Mouse (Mus musculus) bone marrow macrophage, adult 2 months (primary cell): ENCODE results near the gene Tmprss3. TPM values are rescaled to one million over a fixed set of nuclear protein-coding genes. Genes with fewer than 3 reads are reported as not detected.

Experiments
- H3K27ac ChIP-seq: 2 replicates; pipeline ENCODE4 v1.5.1; 2012; ENCODE audit warnings: low read depth, low read length; ENCODE audit not compliant: insufficient read depth
- H3K4me1 ChIP-seq: 2 replicates; pipeline ENCODE4 v1.6.1; 2012; ENCODE audit warnings: low read length; ENCODE audit not compliant: control insufficient read depth, insufficient read depth
- H3K4me3 ChIP-seq: 2 replicates; pipeline ENCODE4 v1.5.1; 2012; ENCODE audit warnings: mild to moderate bottlenecking, low read length, moderate library complexity; ENCODE audit not compliant: insufficient read depth
- CTCF ChIP-seq: IDR thresholded peaks from 2 replicates; pipeline ENCODE4 v1.5.1; 2012; ENCODE audit warnings: low read depth, mild to moderate bottlenecking, low read length, moderate library complexity
- POLR2A ChIP-seq: IDR thresholded peaks from 2 replicates; pipeline ENCODE4 v1.6.1; 2012; ENCODE audit warnings: mild to moderate bottlenecking, low read depth, low read length, borderline replicate concordance
- polyA plus RNA-seq: library from polyadenylated mRNA; stranded (reverse); fragments of >200 nt; gene quantifications from 2 replicates; pipeline ENCODE4 v1.2.4, GENCODE M21; 2012; ENCODE audit not compliant: missing spikeins, insufficient read depth, insufficient read length

The Tmprss3 gene
- polyA plus RNA-seq, 1 experiment = not detected

DNA sequence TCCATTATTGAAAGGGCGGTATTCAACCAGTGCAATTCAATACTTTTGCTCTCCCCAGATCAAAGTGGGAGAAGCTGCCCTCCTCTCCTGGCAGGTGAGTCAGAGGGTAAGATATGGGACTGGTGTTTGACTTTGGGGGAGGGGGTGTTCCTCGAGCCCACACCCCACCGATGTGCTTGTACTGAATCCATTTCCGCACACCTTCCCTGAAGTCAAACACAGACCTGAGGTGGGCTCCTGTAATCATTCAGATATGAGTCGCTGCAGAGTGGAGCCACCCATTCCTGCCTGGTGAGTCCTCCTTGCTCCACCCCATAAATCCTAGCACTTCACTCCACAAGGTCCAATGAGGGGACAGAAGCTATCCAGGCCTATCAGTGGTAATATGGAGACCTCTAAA, 29.0 kb downstream of the Tmprss3 start:
- H3K27ac ChIP-seq = no peak overlapping the region
- TF ChIP-seq CTCF = no peak
- TF ChIP-seq POLR2A = no peak
- no peak overlapping the region for H3K4me3 ChIP-seq
- no peaks in the 10 kb centered on the region for H3K4me1 ChIP-seq

DNA sequence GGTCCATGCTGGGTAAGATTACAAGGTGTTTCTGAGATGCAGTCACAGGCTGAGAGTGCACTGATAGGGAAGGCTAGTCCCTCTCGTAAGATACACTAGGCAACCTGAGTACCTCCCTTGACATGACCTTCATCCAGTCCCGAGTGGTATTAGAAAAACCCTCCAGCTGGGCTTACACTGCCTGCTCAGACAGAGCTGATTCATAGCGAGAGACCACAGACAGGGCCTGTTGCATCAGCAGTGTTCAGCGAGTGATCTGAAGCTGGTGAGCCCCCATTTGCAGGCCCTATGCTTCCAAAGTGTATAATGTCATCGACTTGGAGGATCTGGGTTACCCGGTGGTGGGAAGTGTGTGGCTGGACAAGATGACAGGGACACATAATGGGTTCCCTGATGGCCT, 33.6 kb downstream of the Tmprss3 start, which contains the start of gene Tff1:
TSS of gene Tff1 (minus strand) at position 151 of the 400 bp plus-strand sequence.
- Histone ChIP-seq H3K4me1 (no peaks in the 10 kb centered on the region), H3K27ac (no peak within 1 kb of the TSS), H3K4me3 (no peak within 1 kb of the TSS)
- TF ChIP-seq CTCF (no peak), POLR2A (no peak)

DNA sequence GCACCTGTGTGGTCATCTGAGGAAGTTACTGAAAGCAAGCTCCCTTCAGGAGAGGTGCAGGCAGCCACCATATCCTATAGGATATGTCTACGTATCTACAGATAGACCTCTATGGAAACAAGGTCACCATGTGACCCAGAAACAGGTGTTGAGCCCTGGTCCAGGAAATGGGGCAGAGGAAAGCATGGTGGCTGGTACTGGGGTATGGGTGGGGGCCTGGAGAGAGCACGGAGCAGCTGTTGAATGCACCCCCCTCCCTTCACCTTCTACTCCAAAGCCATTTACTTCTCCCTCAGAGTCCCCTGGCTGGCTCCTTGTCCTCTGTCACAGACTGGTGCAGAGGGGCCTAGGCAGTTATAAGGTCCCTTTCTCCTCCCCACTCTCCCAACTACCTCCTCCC, 35.0 kb downstream of the Tmprss3 start:
- TF ChIP-seq CTCF = no peak
- no peak for TF ChIP-seq POLR2A
- Histone ChIP-seq H3K4me3 (no peak overlapping the region), H3K4me1 (no peaks in the 10 kb centered on the region), H3K27ac (no peak overlapping the region)

DNA sequence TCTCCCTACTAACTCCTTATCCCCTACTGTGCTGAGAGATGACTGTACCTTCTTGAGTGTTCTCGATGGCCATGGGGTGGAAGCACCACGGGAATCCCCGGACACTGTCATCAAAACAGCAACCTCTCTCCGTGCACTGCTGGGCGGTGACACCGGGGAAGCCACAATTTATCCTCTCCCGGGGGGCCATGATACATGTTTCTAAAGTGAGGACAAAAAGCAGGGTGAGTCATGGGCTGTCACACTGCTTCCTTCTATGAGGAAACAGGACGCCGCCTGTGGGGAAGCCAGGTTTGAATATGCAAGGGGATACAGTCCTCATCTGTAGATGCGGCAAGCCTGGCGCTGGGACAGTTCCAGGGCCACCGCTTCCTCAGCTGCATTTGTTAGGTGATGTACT, 36.2 kb downstream of the Tmprss3 start:
- no peak overlapping the region for H3K4me3 ChIP-seq
- TF ChIP-seq POLR2A = no peak
- TF ChIP-seq CTCF = no peak
- H3K4me1 ChIP-seq = no peaks in the 10 kb centered on the region
- H3K27ac ChIP-seq = no peak overlapping the region

DNA sequence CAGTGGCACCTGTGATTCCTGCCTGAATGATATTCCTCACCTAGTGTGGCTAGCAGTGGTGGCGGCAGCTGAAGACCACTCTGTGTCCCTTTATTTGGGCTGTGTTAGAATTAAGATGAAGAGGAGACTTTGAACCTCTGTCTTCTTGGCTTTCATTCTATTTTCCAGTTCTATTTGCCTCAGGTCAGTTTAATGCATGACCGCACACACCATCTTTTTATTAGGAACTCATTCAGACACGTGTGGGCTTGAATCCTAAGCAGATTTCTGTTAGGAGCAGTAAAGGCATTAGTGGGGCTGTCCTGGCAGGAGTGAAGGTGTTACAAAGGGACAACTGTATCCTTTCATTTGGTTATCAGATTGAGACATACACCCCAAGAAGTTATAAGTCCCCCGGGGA, 38.5 kb downstream of the Tmprss3 start:
- Histone ChIP-seq H3K4me1 (no peaks in the 10 kb centered on the region), H3K27ac (no peak overlapping the region), H3K4me3 (no peak overlapping the region)
- TF ChIP-seq CTCF (no peak), POLR2A (no peak)

DNA sequence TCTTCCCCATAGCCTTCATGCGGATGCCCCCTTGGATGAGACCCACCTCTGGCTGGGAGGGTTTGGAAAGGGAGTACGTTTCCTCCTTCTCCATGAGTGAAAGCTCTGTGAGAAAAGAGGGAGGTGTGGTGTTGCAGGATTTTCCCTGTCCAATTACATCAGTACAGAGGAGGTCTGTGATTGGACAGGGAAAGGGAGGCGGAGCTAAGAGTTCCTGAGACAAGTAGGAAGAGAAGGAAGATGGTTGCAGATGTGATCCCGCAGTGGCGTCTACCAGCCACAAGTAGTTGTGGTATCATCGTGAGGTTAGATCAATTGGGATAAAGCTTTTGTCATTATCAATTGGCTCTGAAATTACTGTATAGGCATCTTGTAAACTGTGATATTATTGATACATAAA, 40.9 kb downstream of the Tmprss3 start:
- Histone ChIP-seq H3K27ac (no peak overlapping the region), H3K4me1 (no peaks in the 10 kb centered on the region), H3K4me3 (no peak overlapping the region)
- no peak for TF ChIP-seq POLR2A
- TF ChIP-seq CTCF = no peak

DNA sequence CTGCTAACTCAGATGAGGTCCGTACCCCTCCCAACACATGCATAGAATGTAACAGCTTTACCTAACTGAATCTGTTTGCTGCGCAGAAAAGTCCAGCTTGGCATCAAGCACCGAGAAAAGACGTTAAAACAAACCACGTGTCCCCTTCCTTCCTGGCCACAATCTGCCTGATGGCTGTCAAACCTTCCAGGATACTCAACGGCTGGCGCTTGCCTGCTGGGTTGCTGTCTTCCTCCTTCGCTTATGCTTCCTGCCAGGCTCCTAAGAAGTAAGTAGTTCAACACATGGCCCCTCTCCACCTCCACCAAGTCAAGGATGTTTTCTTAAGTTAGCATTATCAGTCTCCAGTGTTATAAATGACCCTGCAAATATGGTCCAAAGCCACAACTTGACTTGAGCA, 45.0 kb downstream of the Tmprss3 start:
- TF ChIP-seq CTCF (no peak), POLR2A (no peak)
- no peak overlapping the region for H3K4me3 ChIP-seq
- no peaks in the 10 kb centered on the region for H3K4me1 ChIP-seq
- no peak overlapping the region for H3K27ac ChIP-seq

DNA sequence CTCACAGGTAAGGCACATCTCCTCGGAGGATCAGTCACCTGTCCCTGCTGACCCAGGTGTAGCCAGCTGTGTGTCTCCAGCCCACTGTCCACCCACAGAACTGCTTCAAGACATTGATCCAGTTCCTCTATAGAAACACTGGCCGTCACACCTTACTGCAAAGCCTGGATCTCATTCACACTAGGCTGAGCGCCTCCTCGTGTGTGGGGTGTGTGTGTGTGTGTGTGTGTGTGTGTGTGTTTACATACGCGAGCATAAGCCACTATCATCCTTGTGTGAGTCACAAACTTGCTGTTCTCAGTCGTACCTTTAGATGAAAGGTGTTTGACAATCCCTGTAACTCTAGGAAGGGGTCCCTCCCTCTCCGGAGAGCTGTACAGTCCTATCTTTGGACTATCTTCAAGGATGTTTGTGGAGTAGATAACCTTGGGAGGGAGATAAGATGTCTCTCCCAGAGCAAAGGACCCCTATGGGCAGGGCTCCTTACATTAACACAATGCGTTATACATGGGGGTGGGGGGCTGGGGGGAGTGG, 45.7 kb downstream of the Tmprss3 start:
- no peak overlapping the region for H3K4me3 ChIP-seq
- no peak overlapping the region for H3K27ac ChIP-seq
- H3K4me1 ChIP-seq = no peaks in the 10 kb centered on the region
- TF ChIP-seq CTCF = no peak
- no peak for TF ChIP-seq POLR2A

DNA sequence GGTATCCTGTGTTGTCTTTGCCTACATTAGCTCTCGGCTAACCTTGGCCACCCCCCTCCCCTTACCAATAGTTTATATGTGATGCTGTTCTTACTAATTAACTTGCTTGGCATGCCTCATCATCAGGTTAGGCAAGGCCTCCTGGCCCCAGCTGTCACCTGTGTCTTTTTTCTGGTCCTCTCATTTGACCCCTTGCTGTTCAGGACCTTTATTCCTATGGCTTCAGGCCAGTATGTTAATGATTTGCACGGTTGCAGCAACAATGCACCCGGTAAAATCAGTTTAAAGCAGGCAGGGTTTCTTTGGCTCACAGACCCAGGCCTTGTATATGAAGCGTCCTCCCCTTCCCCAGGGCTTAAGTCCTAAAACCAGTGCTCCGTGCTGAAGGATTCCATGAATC, 46.3 kb downstream of the Tmprss3 start:
- no peak overlapping the region for H3K27ac ChIP-seq
- H3K4me1 ChIP-seq = no peaks in the 10 kb centered on the region
- H3K4me3 ChIP-seq = no peak overlapping the region
- TF ChIP-seq POLR2A (no peak), CTCF (no peak)

DNA sequence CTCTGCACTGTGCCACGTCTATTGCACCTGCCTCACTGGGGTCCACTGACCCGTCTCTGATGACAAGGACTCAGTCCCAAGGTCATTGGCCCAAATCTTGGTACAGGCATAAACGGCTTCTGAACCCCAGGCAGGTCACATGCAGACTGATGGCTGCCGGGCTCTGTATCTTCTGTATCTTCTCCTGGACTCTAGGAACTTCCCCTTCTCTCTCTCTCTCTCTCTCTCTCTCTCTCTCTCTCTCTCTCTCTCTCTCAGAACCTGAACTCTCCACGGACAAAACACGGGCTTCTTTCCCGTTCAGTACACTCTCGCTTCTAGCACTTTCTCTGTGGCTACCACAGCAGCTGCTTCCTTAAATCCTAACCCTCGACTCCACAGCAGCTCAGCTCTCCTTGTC, 52.8 kb downstream of the Tmprss3 start:
- TF ChIP-seq POLR2A (no peak), CTCF (no peak)
- Histone ChIP-seq H3K4me1 (no peaks in the 10 kb centered on the region), H3K27ac (no peak overlapping the region), H3K4me3 (no peak overlapping the region)
